Mouse (Mus musculus) lung, postnatal 4 days (tissue): ENCODE measurements around the gene Col16a1.
A peak's percentile ranks its signal among the peaks of the same experiment; 100 is the strongest.

Experiments
- DNase-seq, 2 experiments: peaks; one replicate each; pipeline ENCODE4 v3.0.0; 2021

Col16a1 gene

GRCm38 (mm10) chr4:130045609-130046008, 2.0 kb upstream of the Col16a1 start:
- peak; percentile 56 to 75 for DNase-seq

GRCm38 (mm10) chr4:130048203-130048479, 501 bp downstream of the Col16a1 start:
- no peak for DNase-seq

GRCm38 (mm10) chr4:130050056-130050824, 2.6 kb downstream of the Col16a1 start:
- DNase-seq: peak; percentile 86 to 87

- no peak for DNase-seq
Measured at GRCm38 (mm10) chr4:130052283-130052682, 4.6 kb downstream of the Col16a1 start.

- no peak for DNase-seq
Measured at GRCm38 (mm10) chr4:130053111-130053510, 5.5 kb downstream of the Col16a1 start.

GRCm38 (mm10) chr4:130054727-130055126, 7.1 kb downstream of the Col16a1 start:
- DNase-seq: no peak

- DNase-seq: no peak
Measured at GRCm38 (mm10) chr4:130055160-130056010, 7.7 kb downstream of the Col16a1 start.

- DNase-seq: no peak
Measured at GRCm38 (mm10) chr4:130056011-130056322, 8.3 kb downstream of the Col16a1 start.

- no peak for DNase-seq
Measured at GRCm38 (mm10) chr4:130056471-130056870, 8.8 kb downstream of the Col16a1 start.

- no peak for DNase-seq
Measured at GRCm38 (mm10) chr4:130060937-130061336, 13.3 kb downstream of the Col16a1 start.

- DNase-seq: peak; percentile 29 to 67
Measured at GRCm38 (mm10) chr4:130063191-130063590, 15.6 kb downstream of the Col16a1 start.

GRCm38 (mm10) chr4:130066816-130067215, 19.2 kb downstream of the Col16a1 start:
- DNase-seq: peak; percentile 50 to 73

- DNase-seq: no peak
Measured at GRCm38 (mm10) chr4:130070523-130070922, 22.9 kb downstream of the Col16a1 start.

- DNase-seq: no peak
Measured at GRCm38 (mm10) chr4:130071758-130072157, 24.1 kb downstream of the Col16a1 start.

GRCm38 (mm10) chr4:130073367-130073766, 25.7 kb downstream of the Col16a1 start:
- DNase-seq: no peak

GRCm38 (mm10) chr4:130074761-130075515, 27.3 kb downstream of the Col16a1 start:
- DNase-seq: peak in 1 of 2 experiments; percentile 27

- no peak for DNase-seq
Measured at GRCm38 (mm10) chr4:130076856-130077255, 29.2 kb downstream of the Col16a1 start.

- DNase-seq: no peak
Measured at GRCm38 (mm10) chr4:130078816-130079485, 31.3 kb downstream of the Col16a1 start.

GRCm38 (mm10) chr4:130079521-130079920, 31.9 kb downstream of the Col16a1 start:
- no peak for DNase-seq

GRCm38 (mm10) chr4:130081345-130082190, 33.9 kb downstream of the Col16a1 start:
- peak; percentile 56 to 75 for DNase-seq

- no peak for DNase-seq
Measured at GRCm38 (mm10) chr4:130082211-130082610, 34.6 kb downstream of the Col16a1 start.
